Mouse (Mus musculus): ENCODE results near the gene Car7. TPM values are rescaled to one million over a fixed set of nuclear protein-coding genes. Genes with fewer than 3 reads are reported as not detected.

Car7 gene
- polyA plus RNA-seq, 1 experiment = not detected

DNA sequence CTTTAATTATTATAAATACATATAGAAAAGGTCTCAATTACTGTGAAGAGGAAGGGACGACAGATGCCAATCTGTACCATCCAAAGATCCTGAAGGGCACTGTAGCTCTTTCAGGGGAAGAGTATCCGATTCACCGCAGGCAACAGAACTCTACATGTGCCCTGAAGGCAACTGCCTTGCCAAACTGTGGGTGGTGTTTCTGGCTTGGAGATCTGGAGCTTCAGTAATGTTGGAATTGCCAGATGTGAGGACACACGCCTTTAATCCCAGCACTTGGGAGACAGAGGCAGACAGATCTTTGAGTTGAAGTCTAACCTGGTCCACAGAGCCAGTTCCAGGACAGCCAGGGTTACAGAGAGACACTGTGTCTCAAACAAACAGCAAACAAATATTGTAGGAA is 4.4 kb downstream of the Car7 start:
- H3K9me3 ChIP-seq (ENCODE audit: control insufficient read depth, low read length) = peaks cover 4% of the 10 kb centered on the region; the same call in 1 of the 2 replicates
- no peak overlapping the region for H3K4me3 ChIP-seq (replicated peaks)
- peaks cover 27% of the 10 kb centered on the region for H3K4me1 ChIP-seq (ENCODE audit: control insufficient read depth)
- H3K27me3 ChIP-seq (ENCODE audit: control insufficient read depth) = peaks cover 67% of the 10 kb centered on the region
- TF ChIP-seq GATA1 (IDR thresholded peaks at IDR 0.05; ENCODE audit: low read length) (no peak), TAL1 (IDR thresholded peaks at IDR 0.05; ENCODE audit: low read length) (no peak)
- no peaks in the 10 kb centered on the region for H3K36me3 ChIP-seq (ENCODE audit: control insufficient read depth)

DNA sequence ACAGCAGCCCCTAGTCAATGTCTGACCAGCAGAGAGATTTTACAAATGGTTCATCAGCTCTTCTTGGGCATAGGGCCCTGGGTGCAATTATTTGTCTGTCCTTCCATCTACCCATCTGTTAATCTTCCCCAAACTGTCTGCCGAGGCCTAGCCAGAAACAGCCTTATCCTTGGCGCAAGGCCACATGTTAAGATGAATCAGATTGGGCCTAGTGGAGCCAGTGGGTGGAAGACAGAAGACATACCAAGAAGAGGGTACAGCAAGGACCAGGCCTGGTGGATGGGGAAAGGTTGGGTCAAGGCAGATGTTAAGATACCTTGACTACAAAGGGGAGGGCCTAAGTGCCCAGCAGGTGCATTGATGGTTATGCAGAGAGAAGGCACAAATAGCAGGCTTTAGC is 5.1 kb downstream of the Car7 start:
- Histone ChIP-seq H3K4me3 (replicated peaks) (no peak overlapping the region), H3K27me3 (ENCODE audit: control insufficient read depth) (peaks cover 72% of the 10 kb centered on the region), H3K9me3 (ENCODE audit: control insufficient read depth, low read length) (peaks cover 4% of the 10 kb centered on the region; the same call in 1 of the 2 replicates), H3K36me3 (ENCODE audit: control insufficient read depth) (no peaks in the 10 kb centered on the region), H3K4me1 (ENCODE audit: control insufficient read depth) (peaks cover 25% of the 10 kb centered on the region)
- TF ChIP-seq TAL1 (IDR thresholded peaks at IDR 0.05; ENCODE audit: low read length) (no peak), GATA1 (IDR thresholded peaks at IDR 0.05; ENCODE audit: low read length) (no peak)

GRCm38 (mm10) chr8:104540238-104540637 is 5.7 kb downstream of the Car7 start:
- no peak for TF ChIP-seq TAL1 (IDR thresholded peaks at IDR 0.05; ENCODE audit: low read length)
- TF ChIP-seq GATA1 (IDR thresholded peaks at IDR 0.05; ENCODE audit: low read length) = no peak
- H3K9me3 ChIP-seq (ENCODE audit: control insufficient read depth, low read length) = peaks cover 4% of the 10 kb centered on the region; the same call in 1 of the 2 replicates
- no peak overlapping the region for H3K4me3 ChIP-seq (replicated peaks)
- H3K27me3 ChIP-seq (ENCODE audit: control insufficient read depth) = peaks cover 72% of the 10 kb centered on the region
- no peaks in the 10 kb centered on the region for H3K36me3 ChIP-seq (ENCODE audit: control insufficient read depth)
- H3K4me1 ChIP-seq (ENCODE audit: control insufficient read depth) = peaks cover 18% of the 10 kb centered on the region

DNA sequence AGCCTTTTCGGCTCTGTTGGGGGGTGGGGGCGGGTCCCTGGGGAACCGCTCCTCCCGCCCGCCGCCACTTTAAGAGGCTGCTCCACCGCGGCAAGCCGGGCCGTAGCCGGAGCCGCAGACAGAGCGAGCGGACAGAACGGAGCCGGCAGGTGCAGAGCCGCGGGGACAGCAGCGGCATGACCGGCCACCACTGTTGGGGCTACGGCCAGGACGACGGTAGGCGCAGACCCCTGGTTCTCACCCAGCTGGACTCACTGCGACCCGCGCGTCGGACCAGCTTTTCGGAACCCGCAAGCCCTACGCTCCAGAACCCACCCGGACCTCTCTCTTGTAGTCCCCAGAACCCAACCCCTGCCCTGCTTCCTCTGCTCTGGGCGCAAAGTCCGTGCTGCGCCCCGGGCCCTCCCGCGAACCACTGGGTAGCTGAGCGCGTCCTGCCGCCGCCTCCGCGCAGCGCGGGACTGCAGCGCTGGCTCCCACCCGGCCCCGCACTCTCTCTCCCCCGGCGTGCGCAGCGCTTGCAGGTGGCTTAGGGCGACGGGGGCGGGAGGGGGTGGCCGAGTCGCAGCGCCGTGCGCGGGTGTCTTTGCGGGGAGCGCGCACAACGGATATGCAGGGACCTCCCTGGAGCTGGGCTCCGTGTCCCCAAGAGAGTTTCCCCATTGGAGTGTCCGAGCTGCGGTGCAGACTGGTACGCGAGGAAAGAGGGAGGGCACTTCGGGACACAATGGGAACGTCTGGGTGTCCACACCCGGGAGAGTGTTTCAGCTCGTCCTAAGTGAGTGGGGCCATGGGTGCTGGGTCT is 6.4 kb downstream of the Car7 start:
- TF ChIP-seq TAL1 (IDR thresholded peaks at IDR 0.05; ENCODE audit: low read length) (no peak), GATA1 (IDR thresholded peaks at IDR 0.05; ENCODE audit: low read length) (no peak)

GRCm38 (mm10) chr8:104541515-104541880 is 7.0 kb downstream of the Car7 start:
- Histone ChIP-seq H3K4me1 (ENCODE audit: control insufficient read depth) (peaks cover 10% of the 10 kb centered on the region), H3K36me3 (ENCODE audit: control insufficient read depth) (no peaks in the 10 kb centered on the region), H3K4me3 (replicated peaks) (peak overlapping the region; percentile 40), H3K9me3 (ENCODE audit: control insufficient read depth, low read length) (peaks cover 4% of the 10 kb centered on the region; the same call in 1 of the 2 replicates), H3K27me3 (ENCODE audit: control insufficient read depth) (peaks cover 72% of the 10 kb centered on the region)
- no peak for TF ChIP-seq TAL1 (IDR thresholded peaks at IDR 0.05; ENCODE audit: low read length)

More for the DNA sequence above, 6.4 kb downstream of the Car7 start:
- H3K27me3 ChIP-seq (ENCODE audit: control insufficient read depth) = peaks cover 72% of the 10 kb centered on the region
- H3K9me3 ChIP-seq (ENCODE audit: control insufficient read depth, low read length) = peaks cover 4% of the 10 kb centered on the region; the same call in 1 of the 2 replicates
- H3K4me1 ChIP-seq (ENCODE audit: control insufficient read depth) = peaks cover 11% of the 10 kb centered on the region
- H3K36me3 ChIP-seq (ENCODE audit: control insufficient read depth) = no peaks in the 10 kb centered on the region
- H3K4me3 ChIP-seq (replicated peaks) = peak overlapping the region; percentile 40

GRCm38 (mm10) chr8:104542160-104542559 is 7.7 kb downstream of the Car7 start:
- TF ChIP-seq GATA1 (IDR thresholded peaks at IDR 0.05; ENCODE audit: low read length) (no peak), TAL1 (IDR thresholded peaks at IDR 0.05; ENCODE audit: low read length) (no peak)
- Histone ChIP-seq H3K4me3 (replicated peaks) (no peak overlapping the region), H3K9me3 (ENCODE audit: control insufficient read depth, low read length) (peaks cover 4% of the 10 kb centered on the region; the same call in 1 of the 2 replicates), H3K4me1 (ENCODE audit: control insufficient read depth) (peaks cover 10% of the 10 kb centered on the region), H3K27me3 (ENCODE audit: control insufficient read depth) (peaks cover 72% of the 10 kb centered on the region), H3K36me3 (ENCODE audit: control insufficient read depth) (no peaks in the 10 kb centered on the region)

DNA sequence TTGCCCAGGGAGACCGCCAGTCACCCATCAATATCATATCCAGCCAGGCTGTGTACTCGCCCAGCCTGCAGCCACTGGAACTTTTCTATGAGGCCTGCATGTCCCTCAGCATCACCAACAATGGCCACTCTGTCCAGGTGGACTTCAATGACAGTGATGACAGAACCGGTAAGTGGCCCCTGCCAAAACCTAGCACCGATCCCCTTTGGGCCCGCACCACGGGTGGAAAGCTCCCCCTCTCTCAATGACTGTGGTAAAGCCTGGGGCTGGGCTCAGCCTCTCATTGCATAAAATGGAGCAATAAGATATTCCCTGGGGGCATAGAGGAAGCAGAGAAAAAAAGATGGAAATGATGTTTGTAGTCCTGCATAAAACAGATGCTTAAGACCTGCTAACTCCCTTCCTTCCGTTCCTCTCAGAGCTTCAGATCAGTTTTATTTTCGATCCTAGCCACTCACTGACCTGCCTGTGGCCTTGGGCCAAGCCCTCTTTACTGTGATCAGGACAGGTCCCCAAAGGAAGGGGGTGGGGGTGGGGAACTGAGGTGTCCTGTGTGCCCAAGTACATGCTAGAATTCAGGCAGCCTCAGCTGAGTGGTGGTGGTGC is 9.1 kb downstream of the Car7 start:
- Histone ChIP-seq H3K36me3 (ENCODE audit: control insufficient read depth) (no peaks in the 10 kb centered on the region), H3K9me3 (ENCODE audit: control insufficient read depth, low read length) (peaks cover 4% of the 10 kb centered on the region; the same call in 1 of the 2 replicates), H3K27me3 (ENCODE audit: control insufficient read depth) (peaks cover 59% of the 10 kb centered on the region), H3K4me3 (replicated peaks) (no peak overlapping the region), H3K4me1 (ENCODE audit: control insufficient read depth) (peaks cover 10% of the 10 kb centered on the region)
- TF ChIP-seq GATA1 (IDR thresholded peaks at IDR 0.05; ENCODE audit: low read length) = no peak
- TF ChIP-seq TAL1 (IDR thresholded peaks at IDR 0.05; ENCODE audit: low read length) = no peak

- H3K4me3 ChIP-seq (replicated peaks) = no peak overlapping the region
- no peaks in the 10 kb centered on the region for H3K9me3 ChIP-seq (ENCODE audit: control insufficient read depth, low read length)
- H3K4me1 ChIP-seq (ENCODE audit: control insufficient read depth) = no peaks in the 10 kb centered on the region
- no peaks in the 10 kb centered on the region for H3K27me3 ChIP-seq (ENCODE audit: control insufficient read depth)
- H3K36me3 ChIP-seq (ENCODE audit: control insufficient read depth) = no peaks in the 10 kb centered on the region
- TF ChIP-seq GATA1 (IDR thresholded peaks at IDR 0.05; ENCODE audit: low read length) (no peak), TAL1 (IDR thresholded peaks at IDR 0.05; ENCODE audit: low read length) (no peak)
These were observed 20.7 kb downstream of the Car7 start for GRCm38 (mm10) chr8:104555191-104555590.

DNA sequence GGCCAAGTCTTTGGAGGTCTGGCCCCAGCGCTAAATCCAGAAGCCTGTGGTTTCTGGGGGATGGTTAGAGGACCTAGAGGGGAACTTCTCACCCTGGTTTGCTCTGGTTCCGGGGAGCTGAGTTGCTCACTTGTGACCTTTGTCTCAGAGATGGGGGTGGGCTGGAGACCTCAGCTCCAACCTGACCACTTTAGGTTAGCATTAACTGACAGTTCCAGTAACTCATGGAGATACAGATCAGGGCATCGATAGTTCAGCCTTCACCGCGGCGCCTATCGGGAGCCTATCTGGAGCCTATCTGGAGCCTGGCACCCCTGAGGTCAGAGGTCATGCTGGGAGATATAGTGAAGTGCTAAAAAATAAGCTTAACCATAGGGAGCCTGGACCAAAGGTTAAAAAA is 22.7 kb downstream of the Car7 start:
- Histone ChIP-seq H3K9me3 (ENCODE audit: control insufficient read depth, low read length) (no peaks in the 10 kb centered on the region), H3K36me3 (ENCODE audit: control insufficient read depth) (no peaks in the 10 kb centered on the region), H3K4me1 (ENCODE audit: control insufficient read depth) (no peaks in the 10 kb centered on the region), H3K27me3 (ENCODE audit: control insufficient read depth) (no peaks in the 10 kb centered on the region), H3K4me3 (replicated peaks) (no peak overlapping the region)
- TF ChIP-seq GATA1 (IDR thresholded peaks at IDR 0.05; ENCODE audit: low read length) (no peak), TAL1 (IDR thresholded peaks at IDR 0.05; ENCODE audit: low read length) (no peak)
